ENCODE assay signal across 23 mouse cellular contexts in genomic region chr16:95372960-95373359, GRCm38 (mm10).
DNase-seq lines count a peak whose midpoint lies in the region; ATAC-seq and TF ChIP-seq lines count a peak whose summit lies in the region.
"Had no signal": no experiment of that assay in that cellular context is flagged by ENCODE, and none has a peak within 500 bp of the region (broad histone marks: within the 10 kb centered on the region; RNA-seq: fewer than 3 reads in every experiment).

No protein-coding gene starts in this region.

- no peaks in the 10 kb centered on the region for H3K27me3 ChIP-seq in embryonic facial prominence, embryonic 13.5 days
- no peaks in the 10 kb centered on the region for H3K27me3 ChIP-seq in embryonic facial prominence, embryonic 10.5 days (replicated peaks; ENCODE audit: low read depth, poor library complexity, severe bottlenecking)
- no peaks in the 10 kb centered on the region for H3K27me3 ChIP-seq in liver, adult 2 months (ENCODE audit: control insufficient read depth, insufficient read depth, low read length)
- no peaks in the 10 kb centered on the region for H3K27me3 ChIP-seq in liver, embryonic 12.5 days (replicated peaks)
- H3K27me3 ChIP-seq in embryonic facial prominence, embryonic 15.5 days = no peaks in the 10 kb centered on the region
- H3K27me3 ChIP-seq in hindbrain, embryonic 13.5 days = no peaks in the 10 kb centered on the region
- H3K27me3 ChIP-seq: limb, embryonic 15.5 days; neural tube, embryonic 15.5 days had no signal

- no peaks in the 10 kb centered on the region for H3K79me2 ChIP-seq in liver, adult 2 months (ENCODE audit: control insufficient read depth, insufficient read depth, low read length)

- ATAC-seq in embryonic facial prominence, embryonic 13.5 days (ENCODE audit: insufficient number of reproducible peaks, insufficient read depth, low FRiP score, low TSS enrichment, low read depth) = no peak
- ATAC-seq in liver, embryonic 12.5 days = no peak
- no peak for ATAC-seq in embryonic facial prominence, embryonic 15.5 days (ENCODE audit: insufficient number of reproducible peaks, low FRiP score, low TSS enrichment, low read depth)
- ATAC-seq in hindbrain, embryonic 13.5 days (ENCODE audit: low FRiP score) = no peak
- ATAC-seq: forebrain, postnatal 0 days; inflammation-experienced regulatory T-cells, adult 6 months had no signal

- H3K27ac ChIP-seq in embryonic facial prominence, embryonic 13.5 days = peak overlapping the region; percentile 85; the same call in 1 of the 2 replicates
- no peak overlapping the region for H3K27ac ChIP-seq in embryonic facial prominence, embryonic 10.5 days (replicated peaks)
- no peak overlapping the region for H3K27ac ChIP-seq in liver, adult 2 months (replicated peaks; ENCODE audit: insufficient read depth, low read depth, low read length)
- no peak overlapping the region for H3K27ac ChIP-seq in liver, embryonic 12.5 days
- peak overlapping the region; percentile 86; the same call in 1 of the 2 replicates for H3K27ac ChIP-seq in embryonic facial prominence, embryonic 15.5 days (replicated peaks)
- no peak overlapping the region for H3K27ac ChIP-seq in hindbrain, embryonic 13.5 days
- H3K27ac ChIP-seq: hindbrain, embryonic 14.5 days; limb, embryonic 15.5 days; midbrain, embryonic 10.5 days; neural tube, embryonic 15.5 days had no signal

- no peak overlapping the region for H3K9ac ChIP-seq in embryonic facial prominence, embryonic 13.5 days
- H3K9ac ChIP-seq in liver, adult 2 months (ENCODE audit: low read depth, low read length) = no peak overlapping the region
- no peak overlapping the region for H3K9ac ChIP-seq in liver, embryonic 12.5 days
- no peak overlapping the region for H3K9ac ChIP-seq in embryonic facial prominence, embryonic 15.5 days
- H3K9ac ChIP-seq in hindbrain, embryonic 13.5 days = no peak overlapping the region
- H3K9ac ChIP-seq: forebrain, postnatal 0 days; hindbrain, embryonic 14.5 days; limb, embryonic 15.5 days; neural tube, embryonic 15.5 days had no signal

- no peak overlapping the region for H3K4me2 ChIP-seq in embryonic facial prominence, embryonic 13.5 days
- no peak overlapping the region for H3K4me2 ChIP-seq in liver, embryonic 12.5 days
- no peak overlapping the region for H3K4me2 ChIP-seq in embryonic facial prominence, embryonic 15.5 days (replicated peaks)
- H3K4me2 ChIP-seq in hindbrain, embryonic 13.5 days = no peak overlapping the region
- H3K4me2 ChIP-seq: hindbrain, embryonic 14.5 days; limb, embryonic 15.5 days; neural tube, embryonic 15.5 days had no signal

- H3K4me1 ChIP-seq in embryonic facial prominence, embryonic 13.5 days = peaks cover 75% of the 10 kb centered on the region
- peaks cover 53% of the 10 kb centered on the region for H3K4me1 ChIP-seq in embryonic facial prominence, embryonic 10.5 days
- no peaks in the 10 kb centered on the region; the same call in 1 of the 2 replicates for H3K4me1 ChIP-seq in liver, adult 2 months (ENCODE audit: control insufficient read depth, insufficient read depth, low read length)
- no peaks in the 10 kb centered on the region for H3K4me1 ChIP-seq in liver, embryonic 12.5 days
- H3K4me1 ChIP-seq in embryonic facial prominence, embryonic 15.5 days = peaks cover 43% of the 10 kb centered on the region
- peaks cover 10% of the 10 kb centered on the region for H3K4me1 ChIP-seq in hindbrain, embryonic 13.5 days (replicated peaks)

- H3K36me3 ChIP-seq in embryonic facial prominence, embryonic 13.5 days = peaks cover under 1% of the 10 kb centered on the region; the same call in 1 of the 2 replicates
- H3K36me3 ChIP-seq in embryonic facial prominence, embryonic 10.5 days (replicated peaks) = no peaks in the 10 kb centered on the region
- no peaks in the 10 kb centered on the region for H3K36me3 ChIP-seq in liver, adult 2 months (ENCODE audit: control insufficient read depth, insufficient read depth, low read length)
- H3K36me3 ChIP-seq in liver, embryonic 12.5 days = no peaks in the 10 kb centered on the region
- no peaks in the 10 kb centered on the region for H3K36me3 ChIP-seq in embryonic facial prominence, embryonic 15.5 days
- H3K36me3 ChIP-seq in hindbrain, embryonic 13.5 days = no peaks in the 10 kb centered on the region
- H3K36me3 ChIP-seq: limb, embryonic 15.5 days; midbrain, embryonic 10.5 days; neural tube, embryonic 15.5 days had no signal

- TF ChIP-seq CTCF in liver, adult 2 months (IDR thresholded peaks at IDR 0.05; ENCODE audit: low read depth, low read length) = no peak

- no peak for TF ChIP-seq POLR2A in liver, adult 2 months (IDR thresholded peaks at IDR 0.05; ENCODE audit: extremely low read depth, insufficient read depth, low read length)

- H3K9me3 ChIP-seq in embryonic facial prominence, embryonic 13.5 days = no peaks in the 10 kb centered on the region
- H3K9me3 ChIP-seq in embryonic facial prominence, embryonic 10.5 days = no peaks in the 10 kb centered on the region
- H3K9me3 ChIP-seq in liver, embryonic 12.5 days (replicated peaks) = no peaks in the 10 kb centered on the region
- H3K9me3 ChIP-seq in embryonic facial prominence, embryonic 15.5 days (replicated peaks) = no peaks in the 10 kb centered on the region
- H3K9me3 ChIP-seq in hindbrain, embryonic 13.5 days = no peaks in the 10 kb centered on the region
- H3K9me3 ChIP-seq: limb, embryonic 15.5 days; midbrain, embryonic 10.5 days; neural tube, embryonic 15.5 days had no signal

- 92% methylated on average over 9 of the region's 9 CpGs for WGBS in embryonic facial prominence, embryonic 13.5 days
- WGBS in embryonic facial prominence, embryonic 10.5 days = 94% methylated on average over 9 of the region's 9 CpGs
- WGBS in liver, adult 2 months = 48% methylated on average over 9 of the region's 9 CpGs
- WGBS in liver, embryonic 12.5 days (ENCODE audit: insufficient replicate concordance) = 81% methylated on average over 9 of the region's 9 CpGs
- 79% methylated on average over 9 of the region's 9 CpGs for WGBS in embryonic facial prominence, embryonic 15.5 days
- 92% methylated on average over 9 of the region's 9 CpGs for WGBS in hindbrain, embryonic 13.5 days

- no peak for DNase-seq in embryonic facial prominence, embryonic 10.5 days (ENCODE audit: low spot score)
- DNase-seq in liver, adult 2 months (ENCODE audit: extremely low read depth, low read depth, low spot score) = peak; percentile 15
- DNase-seq in lung, postnatal 14 days = peak; percentile 55
- DNase-seq: cerebellum, adult 9-10 months; forebrain, postnatal 0 days; gastrocnemius, postnatal 36 days; heart, postnatal 14 days; kidney, adult 18-20 months; kidney, postnatal 10 days; left cerebral cortex, postnatal 4 days; retina, postnatal 1 day; right cerebral cortex, postnatal 25 days; spleen, adult 18-20 months; thymus, postnatal 14 days had no signal

- no peak overlapping the region for H3K4me3 ChIP-seq in embryonic facial prominence, embryonic 13.5 days
- no peak overlapping the region for H3K4me3 ChIP-seq in embryonic facial prominence, embryonic 10.5 days
- no peak overlapping the region for H3K4me3 ChIP-seq in liver, adult 2 months (ENCODE audit: insufficient read depth, low read depth, low read length)
- H3K4me3 ChIP-seq in liver, embryonic 12.5 days = no peak overlapping the region
- no peak overlapping the region for H3K4me3 ChIP-seq in embryonic facial prominence, embryonic 15.5 days (replicated peaks)
- no peak overlapping the region for H3K4me3 ChIP-seq in hindbrain, embryonic 13.5 days
- H3K4me3 ChIP-seq: limb, embryonic 15.5 days; midbrain, embryonic 10.5 days; neural tube, embryonic 15.5 days had no signal

Comparison
In these comparisons a context has a peak if more than half of its experiments do, and no peak if none do; other contexts are left out.
1. H3K27ac ChIP-seq: peak in embryonic facial prominence, embryonic 13.5 days (single experiment) and embryonic facial prominence, embryonic 15.5 days (single experiment); none in embryonic facial prominence, embryonic 10.5 days (single experiment), liver, adult 2 months (single experiment), liver, embryonic 12.5 days (single experiment) and hindbrain, embryonic 13.5 days (single experiment).